Mouse (Mus musculus) hindbrain, embryonic 16.5 days (tissue): ENCODE data around the gene Astn2. TPM values are rescaled to one million over a fixed set of nuclear protein-coding genes. Genes with fewer than 3 reads are reported as not detected.

Experiments used
- ATAC-seq: fragments of 200-750 bp; cut with Nextera tagmentation; 2 replicates; pipeline ENCODE4 v1.8.0; 2017; ENCODE audit warnings: moderate TSS enrichment, moderate library complexity
- H3K27ac ChIP-seq: fragments of 300-500 bp; sonication (generic); 2 replicates; pipeline ENCODE4 v1.5.1; 2014; ENCODE audit warnings: low read depth, mild to moderate bottlenecking, control low read depth, low read length, moderate library complexity
- H3K27me3 ChIP-seq: fragments of 300-500 bp; sonication (generic); replicated peaks from 2 replicates; pipeline ENCODE4 v1.6.1; 2014; ENCODE audit warnings: low read length; ENCODE audit not compliant: control insufficient read depth, insufficient read depth
- H3K36me3 ChIP-seq: fragments of 300-500 bp; sonication (generic); 2 replicates; pipeline ENCODE4 v1.6.1; 2014; ENCODE audit warnings: mild to moderate bottlenecking, low read length, moderate library complexity, mixed read lengths; ENCODE audit not compliant: control insufficient read depth, insufficient read depth
- H3K4me1 ChIP-seq: fragments of 300-500 bp; sonication (generic); 2 replicates; pipeline ENCODE4 v1.6.1; 2014; ENCODE audit warnings: low read depth, low read length; ENCODE audit not compliant: control insufficient read depth, insufficient read depth
- H3K4me2 ChIP-seq: fragments of 300-500 bp; sonication (generic); 2 replicates; pipeline ENCODE4 v1.6.1; 2014; ENCODE audit warnings: mild to moderate bottlenecking, low read length, control low read depth, moderate library complexity
- H3K4me3 ChIP-seq: fragments of 300-500 bp; sonication (generic); 2 replicates; pipeline ENCODE4 v1.5.1; 2014; ENCODE audit warnings: mild to moderate bottlenecking, low read length, control low read depth, moderate library complexity
- H3K9ac ChIP-seq: fragments of 300-500 bp; sonication (generic); 2 replicates; pipeline ENCODE4 v1.6.1; 2014; ENCODE audit warnings: low read depth, mild to moderate bottlenecking, control low read depth, low read length, moderate library complexity
- H3K9me3 ChIP-seq: fragments of 300-500 bp; sonication (generic); 2 replicates; pipeline ENCODE4 v1.6.1; 2014; ENCODE audit warnings: mild to moderate bottlenecking, low read length, moderate library complexity; ENCODE audit not compliant: control insufficient read depth
- WGBS: fragments of 180-500 bp; shearing (Covaris S2); extraction: QIAGEN DNeasy Blood & Tissue Kit; methylation state at CpG from one replicate; pipeline ENCODE4 v1.1.7; 2014; 5-methylcytosine and 5-hydroxymethylcytosine counted together
- polyA plus RNA-seq: library from polyadenylated mRNA; unstranded; fragments of >200 nt; fragmentation: Nextera tagmentation; extraction: Ambion mirVana; gene quantifications from 2 replicates; pipeline ENCODE4 v1.2.1, GENCODE M21; 2015

Gene Astn2
- polyA plus RNA-seq, 1 experiment from 2014 or later = 0.94 TPM

DNA sequence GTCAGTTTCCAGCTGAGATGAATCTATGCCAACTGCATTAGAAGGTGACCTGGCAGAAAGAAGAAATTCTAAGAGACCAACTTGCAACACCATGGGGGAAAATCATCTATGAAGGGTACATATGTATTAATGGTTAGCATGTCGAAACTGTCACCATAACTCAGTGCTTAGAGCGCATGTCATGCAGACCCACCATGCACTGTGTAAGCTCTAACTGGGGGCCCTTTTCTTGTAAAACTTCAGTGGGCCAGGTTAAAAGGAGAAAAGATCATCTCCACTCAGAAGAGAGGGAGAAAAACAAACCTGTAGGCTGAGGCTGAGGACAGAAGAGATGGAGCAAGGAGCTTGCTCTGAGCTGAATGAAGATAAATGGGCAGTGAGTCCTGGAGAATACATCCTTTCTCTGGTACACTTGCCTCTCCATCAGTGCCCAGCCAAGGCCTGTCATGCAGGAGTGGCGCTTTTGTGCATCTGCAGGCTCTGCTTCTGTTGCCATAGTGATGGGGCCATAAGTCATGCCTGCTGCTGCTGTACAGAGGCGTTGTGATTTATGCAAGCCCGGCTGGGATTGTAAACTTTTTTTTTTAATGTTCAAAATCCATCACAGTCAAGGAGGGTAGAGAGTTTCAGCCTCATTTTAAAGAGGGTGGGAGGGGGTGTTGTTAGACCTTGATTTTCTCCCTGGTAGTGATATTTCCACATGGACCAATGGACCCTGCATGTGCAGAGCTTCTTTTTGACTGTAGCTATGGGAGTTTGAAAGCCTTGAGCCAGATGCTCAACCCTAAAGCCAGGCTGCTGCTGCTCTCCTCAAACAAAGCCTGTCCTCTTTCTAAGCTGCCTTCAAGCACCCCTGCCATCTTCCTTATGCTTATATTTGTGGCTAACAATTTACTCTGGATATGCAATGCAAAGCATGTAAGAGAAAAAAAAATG is 508.1 kb downstream of the Astn2 start:
- Histone ChIP-seq H3K4me2 (no peak overlapping the region), H3K4me1 (peaks cover 3% of the 10 kb centered on the region; the same call in 1 of the 2 replicates), H3K27ac (0 out of 2 replicates have a peak overlapping the region, but pooled peaks have one; percentile 7), H3K36me3 (no peaks in the 10 kb centered on the region), H3K9ac (no peak overlapping the region), H3K9me3 (no peaks in the 10 kb centered on the region), H3K27me3 (no peaks in the 10 kb centered on the region), H3K4me3 (no peak overlapping the region)
- peak; percentile 97 for ATAC-seq
- WGBS = 34% methylated on average over 5 of the region's 5 CpGs

GRCm38 (mm10) chr4:65888332-65888993 is 515.9 kb downstream of the Astn2 start:
- no peak overlapping the region for H3K9ac ChIP-seq
- H3K9me3 ChIP-seq = no peaks in the 10 kb centered on the region
- no peaks in the 10 kb centered on the region for H3K36me3 ChIP-seq
- 28% methylated on average over 5 of the region's 5 CpGs for WGBS
- H3K4me3 ChIP-seq = no peak overlapping the region
- no peaks in the 10 kb centered on the region for H3K27me3 ChIP-seq
- no peak overlapping the region for H3K27ac ChIP-seq
- H3K4me2 ChIP-seq = no peak overlapping the region
- H3K4me1 ChIP-seq = peaks cover 7% of the 10 kb centered on the region; the same call in 1 of the 2 replicates
- peak; percentile 95 for ATAC-seq

DNA sequence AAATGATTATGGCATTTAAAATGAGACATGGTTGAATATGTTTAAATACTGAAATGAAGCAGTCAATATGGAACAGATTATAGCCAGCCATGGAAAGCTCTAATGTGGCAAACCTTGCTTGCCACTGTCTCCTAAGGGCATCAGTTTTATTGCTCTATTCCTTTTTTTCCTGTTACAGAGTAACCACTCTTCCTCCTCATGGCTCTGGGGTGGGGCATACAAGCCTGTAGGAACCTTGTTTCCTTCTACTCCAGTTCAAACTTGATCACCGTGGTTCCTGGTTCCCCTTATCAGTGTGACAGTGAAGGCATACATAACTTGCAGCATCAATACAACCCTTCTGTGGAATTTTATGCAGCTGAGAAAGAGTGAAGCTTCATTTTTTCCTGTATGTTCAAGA is 517.5 kb downstream of the Astn2 start:
- no peak overlapping the region for H3K4me3 ChIP-seq
- no peak overlapping the region for H3K4me2 ChIP-seq
- H3K9me3 ChIP-seq = no peaks in the 10 kb centered on the region
- no peak for ATAC-seq
- H3K9ac ChIP-seq = no peak overlapping the region
- H3K27me3 ChIP-seq = no peaks in the 10 kb centered on the region
- 85% methylated on average over 1 of the region's 1 CpGs for WGBS
- H3K27ac ChIP-seq = no peak overlapping the region
- peaks cover 7% of the 10 kb centered on the region; the same call in 1 of the 2 replicates for H3K4me1 ChIP-seq
- H3K36me3 ChIP-seq = no peaks in the 10 kb centered on the region

DNA sequence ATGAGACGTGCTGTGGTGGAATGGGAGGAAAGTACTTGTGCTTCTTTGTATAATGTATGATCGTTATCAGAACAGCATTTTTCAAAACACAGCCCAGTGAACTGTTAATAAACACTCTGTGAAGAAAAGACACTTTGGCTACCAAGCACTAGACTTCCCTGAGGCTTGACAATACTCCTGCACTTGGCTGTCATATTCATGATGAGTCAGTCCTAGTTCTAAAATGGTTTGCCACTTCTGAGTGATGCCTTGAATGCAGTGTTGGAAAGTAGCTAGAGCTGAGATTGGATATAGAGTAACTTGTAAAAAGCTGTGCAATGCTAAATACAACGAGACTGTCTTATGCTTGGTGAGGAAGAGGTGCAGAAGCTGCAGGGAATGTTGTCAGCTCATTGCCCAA is 518.5 kb downstream of the Astn2 start:
- Histone ChIP-seq H3K4me3 (no peak overlapping the region), H3K9me3 (no peaks in the 10 kb centered on the region), H3K4me1 (peaks cover 7% of the 10 kb centered on the region; the same call in 1 of the 2 replicates), H3K4me2 (no peak overlapping the region), H3K27ac (no peak overlapping the region), H3K27me3 (no peaks in the 10 kb centered on the region), H3K36me3 (no peaks in the 10 kb centered on the region), H3K9ac (no peak overlapping the region)
- 92% methylated on average over 3 of the region's 3 CpGs for WGBS
- ATAC-seq = no peak

- no peaks in the 10 kb centered on the region for H3K9me3 ChIP-seq
- no peak overlapping the region for H3K27ac ChIP-seq
- no peak for ATAC-seq
- H3K4me1 ChIP-seq = no peaks in the 10 kb centered on the region
- H3K27me3 ChIP-seq = no peaks in the 10 kb centered on the region
- H3K4me3 ChIP-seq = no peak overlapping the region
- H3K4me2 ChIP-seq = no peak overlapping the region
- WGBS = 79% methylated on average over 2 of the region's 2 CpGs
- H3K9ac ChIP-seq = no peak overlapping the region
- H3K36me3 ChIP-seq = no peaks in the 10 kb centered on the region
Measured at GRCm38 (mm10) chr4:65874236-65874781, 530.1 kb downstream of the Astn2 start.

- no peaks in the 10 kb centered on the region for H3K36me3 ChIP-seq
- no peak overlapping the region for H3K9ac ChIP-seq
- H3K4me1 ChIP-seq = no peaks in the 10 kb centered on the region
- H3K27me3 ChIP-seq = no peaks in the 10 kb centered on the region
- ATAC-seq = no peak
- no peak overlapping the region for H3K27ac ChIP-seq
- H3K4me3 ChIP-seq = no peak overlapping the region
- H3K9me3 ChIP-seq = no peaks in the 10 kb centered on the region
- no peak overlapping the region for H3K4me2 ChIP-seq
Measured at GRCm38 (mm10) chr4:65864551-65864950, 539.9 kb downstream of the Astn2 start.

DNA sequence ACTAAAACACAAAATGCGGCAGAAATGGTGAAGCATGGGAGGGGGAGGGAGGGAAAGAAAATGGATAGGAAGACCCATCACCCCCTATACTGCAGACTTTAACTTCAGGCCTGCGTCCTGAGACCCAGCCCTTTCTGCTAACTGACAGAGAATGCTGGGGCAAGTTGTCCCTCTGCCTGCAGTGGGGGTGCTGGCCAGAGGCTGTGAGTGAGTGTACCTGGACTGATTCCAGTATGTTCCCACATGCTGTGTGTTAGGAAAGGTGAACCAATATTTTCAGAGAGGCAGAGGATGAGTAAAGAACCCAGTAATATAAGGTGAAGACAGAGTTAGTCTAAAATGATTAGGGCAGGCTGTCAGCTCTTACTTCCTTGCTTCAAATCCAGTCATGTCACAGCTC is 561.2 kb downstream of the Astn2 start:
- H3K36me3 ChIP-seq = no peaks in the 10 kb centered on the region
- H3K27me3 ChIP-seq = no peaks in the 10 kb centered on the region
- no peak overlapping the region for H3K4me3 ChIP-seq
- H3K27ac ChIP-seq = no peak overlapping the region
- no peaks in the 10 kb centered on the region; the same call in none of the 2 replicates for H3K4me1 ChIP-seq
- no peaks in the 10 kb centered on the region for H3K9me3 ChIP-seq
- WGBS = 58% methylated on average over 2 of the region's 2 CpGs
- no peak for ATAC-seq
- H3K4me2 ChIP-seq = no peak overlapping the region
- no peak overlapping the region for H3K9ac ChIP-seq

DNA sequence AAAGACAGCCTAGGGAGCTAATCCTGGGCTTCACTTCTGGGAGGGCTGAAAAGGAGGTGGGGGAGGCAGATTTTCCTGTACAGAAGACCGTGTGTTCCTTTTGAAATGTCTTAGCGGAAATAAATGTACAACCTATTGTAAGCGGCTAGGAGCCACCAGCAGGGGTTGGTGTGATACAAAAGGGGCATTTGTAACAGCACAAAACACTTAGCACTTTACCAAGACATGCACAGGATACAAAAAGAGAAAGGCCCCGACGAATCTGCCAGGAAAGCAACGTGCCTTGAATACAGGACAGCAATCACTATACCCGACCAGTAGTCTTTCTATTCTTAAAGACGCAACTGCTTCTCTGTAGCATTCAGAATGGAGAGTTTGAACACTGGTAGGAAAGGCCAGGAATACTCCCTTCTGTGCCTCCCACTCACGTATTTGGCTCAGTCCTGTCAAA is 564.8 kb downstream of the Astn2 start:
- WGBS = 19% methylated on average over 9 of the region's 9 CpGs
- Histone ChIP-seq H3K27ac (no peak overlapping the region), H3K9ac (no peak overlapping the region), H3K4me2 (no peak overlapping the region), H3K4me1 (no peaks in the 10 kb centered on the region; the same call in none of the 2 replicates), H3K4me3 (no peak overlapping the region), H3K27me3 (no peaks in the 10 kb centered on the region), H3K9me3 (no peaks in the 10 kb centered on the region), H3K36me3 (no peaks in the 10 kb centered on the region)
- peak; percentile 94 for ATAC-seq

GRCm38 (mm10) chr4:65838781-65839180 is 565.6 kb downstream of the Astn2 start:
- Histone ChIP-seq H3K9me3 (no peaks in the 10 kb centered on the region), H3K27me3 (no peaks in the 10 kb centered on the region), H3K9ac (no peak overlapping the region), H3K4me3 (no peak overlapping the region), H3K4me1 (no peaks in the 10 kb centered on the region; the same call in none of the 2 replicates), H3K4me2 (no peak overlapping the region), H3K27ac (no peak overlapping the region), H3K36me3 (no peaks in the 10 kb centered on the region)
- WGBS = 64% methylated on average over 4 of the region's 4 CpGs
- ATAC-seq = no peak
